Comparison of ENCODE assay signal across 12 mouse cellular contexts in genomic region chr5:34988690-34989089, GRCm38 (mm10). TPM values are rescaled to one million over a fixed set of nuclear protein-coding genes. Genes with fewer than 3 reads are reported as not detected.
DNase-seq lines count a peak whose midpoint lies in the region; ATAC-seq and TF ChIP-seq lines count a peak whose summit lies in the region.
"Had no signal": no experiment of that assay in that cellular context is flagged by ENCODE, and none has a peak within 500 bp of the region (broad histone marks: within the 10 kb centered on the region; RNA-seq: fewer than 3 reads in every experiment).

No protein-coding gene starts in this region.

- H3K4me2 ChIP-seq in heart, embryonic 15.5 days: no peak overlapping the region
- H3K4me2 ChIP-seq in kidney, embryonic 14.5 days (replicated peaks; ENCODE audit: low read depth, low read length): no peak overlapping the region
- no peak overlapping the region for H3K4me2 ChIP-seq in neural tube, embryonic 15.5 days
- H3K4me2 ChIP-seq: heart, embryonic 13.5 days had no signal

- H3K9ac ChIP-seq in heart, embryonic 15.5 days: no peak overlapping the region
- H3K9ac ChIP-seq in kidney, embryonic 14.5 days (ENCODE audit: low read depth, low read length): no peak overlapping the region
- 0 out of 2 replicates have a peak overlapping the region, but pooled peaks have one; percentile 7 for H3K9ac ChIP-seq in neural tube, embryonic 15.5 days (replicated peaks)
- H3K9ac ChIP-seq: heart, embryonic 13.5 days had no signal

- WGBS in heart, embryonic 15.5 days: 71% methylated on average over 5 of the region's 5 CpGs
- 85% methylated on average over 5 of the region's 5 CpGs for WGBS in kidney, embryonic 14.5 days
- 89% methylated on average over 5 of the region's 5 CpGs for WGBS in neural tube, embryonic 15.5 days
- WGBS in olfactory bulb, adult 2 months: 75% methylated on average over 5 of the region's 5 CpGs

- no peak for ATAC-seq in heart, embryonic 15.5 days (replicated peaks; ENCODE audit: insufficient number of reproducible peaks, insufficient read depth, low FRiP score, low read depth)
- no peak for ATAC-seq in kidney, embryonic 14.5 days (ENCODE audit: low FRiP score, low TSS enrichment)
- ATAC-seq in neural tube, embryonic 15.5 days (ENCODE audit: low FRiP score): no peak

- peak overlapping the region; percentile 38 for H3K27ac ChIP-seq in heart, embryonic 15.5 days
- no peak overlapping the region for H3K27ac ChIP-seq in kidney, embryonic 14.5 days (ENCODE audit: low read depth, low read length)
- 0 out of 2 replicates have a peak overlapping the region, but pooled peaks have one; percentile 1 for H3K27ac ChIP-seq in neural tube, embryonic 15.5 days (replicated peaks)
- H3K27ac ChIP-seq in olfactory bulb, adult 2 months (ENCODE audit: insufficient read depth, low read depth, low read length): peak overlapping the region; percentile 73

- H3K9me3 ChIP-seq in heart, embryonic 15.5 days (replicated peaks): no peaks in the 10 kb centered on the region
- H3K9me3 ChIP-seq in kidney, embryonic 14.5 days (ENCODE audit: control insufficient read depth, low read length): no peaks in the 10 kb centered on the region
- no peaks in the 10 kb centered on the region for H3K9me3 ChIP-seq in neural tube, embryonic 15.5 days (replicated peaks)
- H3K9me3 ChIP-seq: heart, embryonic 13.5 days had no signal

- H3K27me3 ChIP-seq in heart, embryonic 15.5 days: no peaks in the 10 kb centered on the region
- no peaks in the 10 kb centered on the region for H3K27me3 ChIP-seq in kidney, embryonic 14.5 days (ENCODE audit: control insufficient read depth, insufficient read depth, low read length)
- H3K27me3 ChIP-seq in neural tube, embryonic 15.5 days (replicated peaks): no peaks in the 10 kb centered on the region
- H3K27me3 ChIP-seq: heart, embryonic 13.5 days had no signal

- no peak for TF ChIP-seq POLR2A in olfactory bulb, adult 2 months (IDR thresholded peaks at IDR 0.05; ENCODE audit: insufficient read depth, low read depth, low read length)

- peaks cover 37% of the 10 kb centered on the region for H3K4me1 ChIP-seq in heart, embryonic 15.5 days (replicated peaks)
- no peaks in the 10 kb centered on the region for H3K4me1 ChIP-seq in kidney, embryonic 14.5 days (ENCODE audit: control insufficient read depth, insufficient read depth, low read length)
- peaks cover 18% of the 10 kb centered on the region for H3K4me1 ChIP-seq in neural tube, embryonic 15.5 days
- H3K4me1 ChIP-seq in olfactory bulb, adult 2 months (ENCODE audit: control insufficient read depth, insufficient read depth, low read length): peaks cover 31% of the 10 kb centered on the region

- no peak overlapping the region for H3K4me3 ChIP-seq in heart, embryonic 15.5 days
- no peak overlapping the region for H3K4me3 ChIP-seq in kidney, embryonic 14.5 days (ENCODE audit: low read length)
- H3K4me3 ChIP-seq in neural tube, embryonic 15.5 days (replicated peaks): no peak overlapping the region
- H3K4me3 ChIP-seq in olfactory bulb, adult 2 months (ENCODE audit: insufficient read depth, low read depth, low read length): peak overlapping the region; percentile 3; the same call in 1 of the 2 replicates
- H3K4me3 ChIP-seq: heart, embryonic 13.5 days had no signal

- no peak for TF ChIP-seq CTCF in olfactory bulb, adult 2 months (IDR thresholded peaks at IDR 0.05; ENCODE audit: insufficient read depth, low read depth, low read length)

- H3K36me3 ChIP-seq in heart, embryonic 15.5 days: peaks cover 7% of the 10 kb centered on the region; the same call in 1 of the 2 replicates
- H3K36me3 ChIP-seq in kidney, embryonic 14.5 days (ENCODE audit: control insufficient read depth, insufficient read depth, low read length): peaks cover 24% of the 10 kb centered on the region
- peaks cover 6% of the 10 kb centered on the region; the same call in 1 of the 2 replicates for H3K36me3 ChIP-seq in neural tube, embryonic 15.5 days

- no peak for DNase-seq in heart, adult 18-20 months
- DNase-seq in kidney, postnatal 14 days: peak; percentile 43
- no peak for DNase-seq in neural tube, embryonic 10.5 days (ENCODE audit: extremely low spot score, low spot score)
- no peak for DNase-seq in retina, postnatal 1 day
- DNase-seq: cerebellum, adult 9-11 months; liver had no signal

RNA-seq across cellular contexts. Expression of gene Rgs12, which starts 39.4 kb away (rescaled TPM):
- 28.7 and 35.0 TPM in 2 replicates for polyA plus RNA-seq in heart, embryonic 15.5 days (2015; fragmentation: Nextera tagmentation; extraction: Ambion mirVana)
- 10 to 100 TPM; 18.9 to 20.4 TPM for total RNA-seq in heart, adult 18-20 months (2021)
- 20.8 and 29.3 TPM in 2 replicates for polyA plus RNA-seq in kidney, embryonic 14.5 days (2014; fragmentation: Nextera tagmentation; extraction: Ambion mirVana)
- 32.9 and 33.9 TPM in 2 replicates for polyA plus RNA-seq in neural tube, embryonic 15.5 days (2015; fragmentation: Nextera tagmentation; extraction: Ambion mirVana)
- 90.7 TPM in 1 of 2 replicates, not detected in the other for polyA plus RNA-seq in olfactory bulb, adult 2 months (2012; ENCODE audit: insufficient read depth, insufficient read length, low replicate concordance, missing spikeins)

RNA-seq across cellular contexts. Expression of gene Hgfac, which starts 52.6 kb away (rescaled TPM):
- polyA plus RNA-seq in heart, embryonic 15.5 days (2015; fragmentation: Nextera tagmentation; extraction: Ambion mirVana): 0.48 and 1.9 TPM in 2 replicates
- total RNA-seq in heart, adult 18-20 months (2021): under 1 TPM; 0.20 to 0.64 TPM
- 0.76 and 0.96 TPM in 2 replicates for polyA plus RNA-seq in kidney, embryonic 14.5 days (2014; fragmentation: Nextera tagmentation; extraction: Ambion mirVana)
- 0.46 and 1.4 TPM in 2 replicates for polyA plus RNA-seq in neural tube, embryonic 15.5 days (2015; fragmentation: Nextera tagmentation; extraction: Ambion mirVana)
- polyA plus RNA-seq in olfactory bulb, adult 2 months (2012; ENCODE audit: insufficient read depth, insufficient read length, low replicate concordance, missing spikeins): not detected in 2 replicates
- polyA plus RNA-seq: embryonic facial prominence, embryonic 11.5 days had no signal
